Mouse (Mus musculus) ES-E14 (cell line): ENCODE results near the gene Olfr126.

ENCODE experiments used
- HCFC1 ChIP-seq: IDR thresholded peaks from 2 replicates; pipeline ENCODE4 v1.6.1; 2012; ENCODE audit warnings: low read length, inconsistent platforms, borderline replicate concordance; ENCODE audit not compliant: insufficient read depth
- MAFK ChIP-seq: IDR thresholded peaks from 2 replicates; pipeline ENCODE4 v1.6.1; 2014; ENCODE audit warnings: mild to moderate bottlenecking, low read depth, low read length, inconsistent platforms; ENCODE audit not compliant: insufficient read depth
- ZC3H11A ChIP-seq: IDR thresholded peaks from 2 replicates; pipeline ENCODE4 v1.6.1; 2012; ENCODE audit warnings: low read depth, mild to moderate bottlenecking, inconsistent platforms, low read length, borderline replicate concordance
- ZNF384 ChIP-seq: IDR thresholded peaks from 2 replicates; pipeline ENCODE4 v1.6.1; 2012; ENCODE audit warnings: low read depth, low read length, inconsistent platforms

DNA sequence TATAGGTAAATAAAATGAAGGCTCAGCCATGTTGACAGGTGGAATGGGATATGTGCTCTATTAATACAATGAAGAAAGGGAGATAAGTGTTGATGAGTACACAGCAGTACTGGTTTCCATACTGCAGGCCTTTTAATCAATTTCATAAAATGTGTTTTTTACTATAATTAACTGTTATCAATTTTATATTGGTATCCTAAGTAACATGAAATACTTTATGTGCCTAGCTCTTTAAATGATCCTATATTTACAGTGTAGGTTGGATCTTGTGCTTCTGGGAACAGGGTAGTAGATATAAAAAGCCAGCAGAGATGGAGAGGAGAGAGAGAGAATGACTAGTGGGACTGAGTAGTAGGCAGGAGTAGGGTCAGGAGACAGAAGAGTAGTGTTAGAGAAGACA, at the start of gene Olfr126:
- TF ChIP-seq ZC3H11A: no peak
- no peak for TF ChIP-seq MAFK
- TF ChIP-seq HCFC1: no peak
- TF ChIP-seq ZNF384: no peak
